Mouse (Mus musculus): ENCODE results near the gene Ocln. TPM values are rescaled to one million over a fixed set of nuclear protein-coding genes. Genes with fewer than 3 reads are reported as not detected.
A peak's percentile ranks its signal among the peaks of the same experiment; 100 is the strongest.
"Not testable (repeated sequence)": the region's sequence is repeated elsewhere in the genome, so short reads cannot be mapped to it uniquely, and the experiment has no call there.

Ocln gene
- polyA plus RNA-seq, 1 experiment: 8.3 TPM

DNA sequence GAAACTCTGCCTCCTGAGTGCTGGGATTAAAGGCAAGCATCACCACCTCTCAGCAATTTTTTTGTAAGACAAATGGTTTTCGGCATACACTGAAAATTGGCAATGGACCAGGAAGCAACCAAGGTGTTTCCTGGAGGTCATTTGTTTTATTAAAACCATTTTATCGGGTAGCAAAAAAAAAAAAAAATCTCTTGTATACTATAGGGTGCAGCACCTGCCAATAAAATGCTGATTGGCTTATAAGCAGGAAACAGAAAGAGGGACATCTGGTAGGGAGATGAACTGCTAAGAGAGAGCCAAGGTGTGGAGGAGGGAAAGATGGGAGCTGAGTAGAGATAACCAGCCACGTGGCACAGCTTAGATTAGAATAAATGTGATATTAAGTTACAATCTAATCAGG is 7.0 kb downstream of the Ocln start:
- no peak for DNase-seq (ENCODE audit: extremely low spot score in 1 of 2, low spot score in 1 of 2)

DNA sequence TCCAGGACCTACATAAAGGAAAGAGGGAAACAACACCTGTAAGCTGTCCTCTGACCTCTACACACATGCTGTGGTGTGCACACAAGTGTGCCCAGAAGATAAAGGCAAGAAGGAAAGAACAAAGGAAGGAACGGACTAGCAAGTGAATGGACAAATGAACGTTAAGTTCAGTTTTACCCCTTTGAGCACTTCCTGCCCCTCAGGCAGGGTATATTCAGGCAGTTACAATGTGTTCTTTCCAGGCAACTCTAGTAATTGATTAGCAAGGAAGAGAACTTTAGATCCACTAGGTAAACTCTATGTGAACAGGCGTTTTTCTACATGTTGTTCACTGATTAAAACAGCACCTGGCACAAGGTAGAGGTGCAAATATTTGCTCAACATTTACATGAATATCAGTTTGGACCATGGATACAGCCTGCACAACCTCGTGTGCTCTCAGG is 8.3 kb downstream of the Ocln start:
- DNase-seq (ENCODE audit: extremely low spot score in 1 of 2, low spot score in 1 of 2): no peak

DNA sequence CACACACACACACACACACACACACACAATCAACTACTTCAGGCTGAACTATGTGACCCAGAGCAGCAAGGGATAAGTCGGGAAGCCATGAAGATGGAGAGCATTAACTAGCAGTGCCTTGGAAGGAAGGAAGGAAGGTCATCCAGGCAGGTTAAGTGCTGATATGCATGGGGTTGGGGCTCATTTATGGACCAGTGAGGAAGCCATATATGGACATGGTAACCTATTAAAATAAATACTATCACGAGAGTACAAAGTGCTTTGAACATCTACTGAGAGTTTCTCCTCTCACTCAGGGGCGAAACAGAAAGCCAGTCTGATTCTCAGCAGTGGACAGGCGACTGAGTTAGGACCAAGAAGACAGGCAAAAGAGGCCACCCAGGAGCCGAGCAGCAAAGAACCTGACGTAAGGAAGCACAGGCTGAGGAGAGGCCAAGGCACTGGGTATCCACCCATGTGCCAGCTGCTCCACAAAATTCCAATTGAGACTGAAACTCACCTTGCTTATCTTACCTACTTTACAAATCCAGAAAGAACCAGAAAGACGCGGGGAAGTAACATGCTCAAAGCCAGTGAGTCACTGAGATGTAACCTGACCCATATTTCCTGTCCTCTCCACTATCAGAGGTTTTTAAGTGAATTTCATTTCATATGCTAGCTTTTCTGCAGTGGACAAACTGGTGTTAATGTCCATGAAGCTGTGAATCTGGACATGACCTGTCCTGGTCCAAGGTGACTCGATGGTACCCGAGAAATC is 9.3 kb downstream of the Ocln start:
- no peak for DNase-seq (ENCODE audit: extremely low spot score in 1 of 2, low spot score in 1 of 2)

DNA sequence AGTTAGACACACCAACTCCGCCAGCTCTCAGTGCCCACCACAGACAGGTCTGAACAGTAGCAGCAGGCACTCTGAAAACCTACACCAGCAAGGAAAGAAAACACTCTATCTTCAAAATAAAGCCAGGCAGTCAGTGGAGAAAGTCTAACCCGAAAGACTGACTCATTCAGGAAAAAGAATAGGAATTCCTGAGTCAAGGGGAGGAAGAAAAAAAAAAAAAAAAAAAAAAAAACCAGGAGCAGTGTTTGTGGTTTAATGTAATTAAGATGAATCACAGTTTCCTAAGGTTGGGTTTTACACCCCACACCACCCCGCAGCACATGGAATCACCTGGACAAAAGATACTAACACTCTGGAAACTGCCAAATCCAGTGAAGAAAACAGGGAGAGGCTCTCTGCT is 16.4 kb downstream of the Ocln start:
- no peak for DNase-seq (ENCODE audit: extremely low spot score in 1 of 2, low spot score in 1 of 2)

DNA sequence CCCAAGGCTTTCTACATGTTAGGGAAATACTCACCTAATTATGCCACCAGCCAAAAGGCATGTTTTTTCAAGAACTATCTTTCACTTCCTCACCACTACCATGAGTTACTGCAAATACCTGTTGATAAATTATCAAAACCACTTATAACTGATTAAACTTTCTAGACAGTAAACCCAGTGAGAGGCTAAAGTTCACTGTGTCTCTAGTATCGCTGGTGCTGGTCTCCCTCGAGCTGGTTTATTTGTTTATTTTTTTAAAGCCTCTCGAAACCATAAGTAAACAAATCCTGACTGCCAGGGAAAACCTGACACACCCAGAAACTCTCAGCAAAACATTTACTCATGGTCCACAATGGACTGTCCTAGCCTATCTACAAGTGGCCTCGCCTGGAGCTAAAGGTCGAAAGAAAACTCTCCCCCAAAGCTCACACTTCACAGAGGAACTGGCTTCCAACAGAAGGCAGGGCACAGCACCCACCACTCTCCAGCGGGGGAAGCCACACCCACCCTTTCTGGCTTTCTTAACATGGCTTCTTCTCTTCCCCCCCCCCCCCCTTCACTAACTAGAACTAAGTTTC is 19.6 kb downstream of the Ocln start:
- no peak for DNase-seq (ENCODE audit: extremely low spot score in 1 of 2, low spot score in 1 of 2)

DNA sequence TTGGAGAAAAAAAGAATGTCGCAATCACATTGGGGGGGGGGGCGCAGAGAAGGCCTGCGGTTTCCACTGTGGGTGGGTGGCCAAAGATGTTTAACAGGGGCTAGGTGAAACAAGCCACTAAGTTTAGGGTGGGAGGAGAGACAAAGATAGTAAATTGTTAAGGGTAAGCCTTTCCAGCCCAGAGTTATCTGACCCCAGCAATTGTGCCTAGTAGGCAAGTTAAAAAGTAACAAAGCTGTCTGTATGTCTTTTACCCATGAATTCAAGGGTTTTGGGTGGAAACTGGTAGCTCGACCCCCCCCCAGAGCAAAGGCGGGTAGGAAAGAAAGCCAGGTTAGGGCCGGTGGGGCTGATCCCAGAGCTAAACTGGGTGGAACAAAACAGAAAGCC is 25.9 kb downstream of the Ocln start:
- no peak for DNase-seq (ENCODE audit: extremely low spot score in 1 of 2, low spot score in 1 of 2)

DNA sequence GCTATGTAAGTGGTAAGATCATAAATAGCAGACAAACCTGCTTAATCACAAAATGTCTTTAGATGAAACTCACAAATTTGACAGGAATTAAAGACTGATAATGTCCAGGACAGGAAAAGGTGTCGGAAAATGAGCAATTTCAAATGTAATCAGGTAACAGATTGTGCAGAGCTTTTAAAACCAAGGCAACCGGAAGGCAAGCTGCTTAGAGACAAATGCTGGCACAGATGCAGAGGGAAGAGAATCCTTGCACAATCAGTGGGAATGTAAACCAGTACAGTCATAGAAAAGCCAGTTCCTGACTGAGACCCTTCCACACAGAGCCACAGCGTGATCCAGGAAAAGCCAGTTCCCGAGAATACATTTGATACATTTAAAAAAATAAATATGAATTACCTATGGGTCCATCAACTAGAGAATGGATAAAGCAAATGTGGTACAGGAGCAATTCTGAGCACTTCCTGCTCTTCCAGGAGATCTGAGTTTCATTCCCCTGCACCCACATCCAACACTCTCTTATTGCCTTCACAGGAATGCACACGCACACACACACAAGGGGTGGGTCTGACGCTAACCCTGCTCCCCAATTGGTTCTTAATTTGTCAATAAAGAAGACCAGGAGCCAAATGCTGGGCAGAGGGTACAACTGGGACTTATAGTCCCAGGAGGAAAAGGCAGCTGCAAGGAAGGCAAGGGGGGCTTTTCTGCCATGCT is 26.4 kb downstream of the Ocln start:
- peak in 1 of 2 experiments; percentile 15 for DNase-seq (ENCODE audit: extremely low spot score in 1 of 2, low spot score in 1 of 2)

DNA sequence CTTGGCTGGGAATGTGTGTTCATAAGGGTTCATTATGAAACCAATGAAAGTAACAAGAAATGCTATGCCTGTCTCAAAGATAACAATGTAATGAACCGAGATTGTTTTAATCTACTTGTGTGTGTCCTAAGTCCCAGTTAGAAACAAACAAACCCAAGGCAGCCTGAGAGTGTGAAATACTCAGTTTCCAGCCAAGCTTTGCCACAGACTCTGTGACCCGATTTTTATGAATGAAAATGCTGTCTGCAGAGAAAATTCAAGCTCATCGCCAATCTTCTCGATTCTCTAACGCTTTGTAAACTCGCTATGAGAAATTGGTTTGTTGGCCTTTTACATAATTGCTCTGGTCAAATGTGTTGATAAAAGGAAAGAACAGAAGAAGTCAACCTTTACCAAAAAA is 27.6 kb downstream of the Ocln start:
- DNase-seq (ENCODE audit: extremely low spot score in 1 of 2, low spot score in 1 of 2): peak in 1 of 2 experiments; percentile 9

DNA sequence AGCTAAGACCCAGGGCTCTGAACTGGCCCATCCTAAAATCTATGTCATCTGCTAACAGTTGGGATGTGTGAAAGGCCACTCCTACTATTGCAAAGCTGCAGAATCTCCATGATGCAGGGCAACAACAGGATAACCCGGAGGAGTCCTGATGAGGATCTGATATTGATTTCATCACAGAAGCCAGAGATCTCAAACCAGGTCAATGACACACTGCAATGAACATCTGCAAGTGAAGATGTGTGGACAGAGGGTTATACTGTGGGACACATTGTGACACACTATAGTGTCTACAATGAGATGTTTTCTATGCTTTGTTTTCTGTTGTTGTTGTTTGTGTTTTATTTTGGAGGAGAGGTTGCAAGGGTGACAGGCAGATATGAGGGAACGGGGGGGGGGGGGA is 28.8 kb downstream of the Ocln start:
- DNase-seq (ENCODE audit: extremely low spot score in 1 of 2, low spot score in 1 of 2): no peak

DNA sequence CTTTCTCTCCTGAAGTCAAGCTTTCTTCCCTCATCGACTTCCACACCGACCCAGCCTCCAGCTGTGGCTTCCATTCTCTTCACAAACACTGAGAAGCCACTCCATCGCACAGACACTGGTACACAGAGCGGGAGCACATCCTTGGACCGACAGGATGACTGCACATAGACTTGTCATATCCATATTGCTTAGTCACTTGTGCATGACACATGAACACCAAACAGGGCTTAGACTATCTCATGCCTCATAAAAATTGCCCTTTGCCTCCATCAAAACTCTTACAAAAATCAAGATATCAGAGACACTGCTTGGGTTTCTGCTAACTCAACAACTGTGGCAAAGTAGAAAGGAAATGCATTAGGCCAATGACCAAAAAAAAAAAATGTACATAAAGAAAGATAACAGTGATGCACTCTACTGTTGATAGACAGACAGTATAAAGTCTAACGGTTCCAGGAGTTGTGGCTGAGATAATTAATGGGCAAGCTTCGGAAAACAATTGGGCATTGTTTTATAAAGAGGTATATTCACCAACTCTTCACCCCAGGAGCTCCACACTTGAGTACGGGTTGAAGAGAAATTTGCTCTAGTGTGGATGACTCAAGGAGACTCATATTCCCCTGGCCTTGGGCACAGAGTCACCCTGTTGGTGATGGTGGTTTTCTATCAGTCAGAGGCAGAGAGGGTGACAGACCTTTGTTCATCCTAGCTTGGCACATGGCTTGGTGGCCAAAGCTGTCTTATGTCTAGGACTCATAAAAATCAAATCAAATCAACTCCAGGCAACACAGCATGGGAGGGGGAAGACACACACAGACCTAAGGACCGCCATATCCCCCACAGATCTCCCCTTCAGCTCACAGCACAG is 30.6 kb downstream of the Ocln start:
- no peak for DNase-seq (ENCODE audit: extremely low spot score in 1 of 2, low spot score in 1 of 2)

DNA sequence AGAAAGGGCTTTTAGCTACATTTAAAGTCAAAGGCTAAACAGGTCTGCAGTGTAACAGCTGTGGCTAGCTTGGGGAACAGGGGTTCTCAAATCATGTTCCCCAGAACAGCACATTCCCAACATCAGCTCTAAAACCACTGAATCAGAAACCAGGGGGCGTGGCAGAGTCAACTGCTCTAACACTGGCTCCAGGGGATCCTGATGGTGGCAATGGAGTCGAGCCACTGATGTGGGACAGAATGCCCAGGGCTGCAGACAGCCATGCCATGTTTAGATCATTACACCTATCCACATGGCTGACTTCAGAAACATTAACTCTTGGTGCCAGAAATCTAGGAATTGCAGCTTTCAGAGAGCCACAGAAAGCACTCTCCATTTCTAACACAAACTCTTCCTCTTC is 33.4 kb downstream of the Ocln start:
- no peak for DNase-seq (ENCODE audit: extremely low spot score in 1 of 2, low spot score in 1 of 2)

DNA sequence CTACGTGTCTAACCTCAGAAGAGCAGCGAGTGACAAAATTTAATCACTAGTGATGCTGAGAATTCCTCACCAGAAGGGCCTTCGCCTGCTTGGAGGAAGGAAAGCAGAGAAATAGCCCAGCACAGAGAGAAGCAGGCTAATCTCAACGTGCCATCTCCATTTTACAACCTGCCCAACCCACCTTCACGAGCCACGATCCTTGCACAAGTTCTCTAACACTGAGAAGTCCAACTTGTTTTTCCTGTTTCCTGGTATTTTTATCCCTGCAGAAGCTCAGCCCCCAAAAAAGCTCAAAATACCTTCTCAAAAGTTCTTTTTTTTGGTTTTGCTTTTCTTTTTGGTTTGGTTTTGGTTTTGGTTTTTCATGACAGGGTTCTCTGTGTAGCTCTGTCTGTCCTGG is 34.3 kb downstream of the Ocln start:
- DNase-seq (ENCODE audit: extremely low spot score in 1 of 2, low spot score in 1 of 2): no peak

DNA sequence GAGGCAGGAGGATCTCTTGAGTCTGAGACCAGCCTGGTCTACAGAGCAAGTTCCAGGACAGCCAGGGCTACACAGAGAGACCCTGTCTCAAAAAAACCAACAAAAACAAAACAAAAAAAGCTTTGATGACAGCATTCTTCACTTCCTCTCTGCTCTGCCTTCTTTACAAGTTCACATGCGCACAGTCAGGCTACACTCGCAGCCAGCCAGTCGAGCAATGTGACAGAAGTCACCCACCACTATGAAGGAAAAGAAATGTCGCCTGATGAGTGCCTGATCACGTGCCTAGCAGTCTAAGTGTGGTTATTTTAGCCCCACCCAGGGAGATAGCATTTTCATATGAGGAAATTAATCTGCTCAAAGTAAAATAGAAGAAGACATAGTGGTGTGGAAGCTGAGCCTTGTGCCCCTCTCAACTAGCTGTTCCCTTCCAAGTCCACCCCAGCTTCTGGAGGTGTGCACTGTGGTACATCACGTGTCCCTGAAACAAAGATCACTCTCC is 34.8 kb downstream of the Ocln start:
- DNase-seq (ENCODE audit: extremely low spot score in 1 of 2, low spot score in 1 of 2): no peak

DNA sequence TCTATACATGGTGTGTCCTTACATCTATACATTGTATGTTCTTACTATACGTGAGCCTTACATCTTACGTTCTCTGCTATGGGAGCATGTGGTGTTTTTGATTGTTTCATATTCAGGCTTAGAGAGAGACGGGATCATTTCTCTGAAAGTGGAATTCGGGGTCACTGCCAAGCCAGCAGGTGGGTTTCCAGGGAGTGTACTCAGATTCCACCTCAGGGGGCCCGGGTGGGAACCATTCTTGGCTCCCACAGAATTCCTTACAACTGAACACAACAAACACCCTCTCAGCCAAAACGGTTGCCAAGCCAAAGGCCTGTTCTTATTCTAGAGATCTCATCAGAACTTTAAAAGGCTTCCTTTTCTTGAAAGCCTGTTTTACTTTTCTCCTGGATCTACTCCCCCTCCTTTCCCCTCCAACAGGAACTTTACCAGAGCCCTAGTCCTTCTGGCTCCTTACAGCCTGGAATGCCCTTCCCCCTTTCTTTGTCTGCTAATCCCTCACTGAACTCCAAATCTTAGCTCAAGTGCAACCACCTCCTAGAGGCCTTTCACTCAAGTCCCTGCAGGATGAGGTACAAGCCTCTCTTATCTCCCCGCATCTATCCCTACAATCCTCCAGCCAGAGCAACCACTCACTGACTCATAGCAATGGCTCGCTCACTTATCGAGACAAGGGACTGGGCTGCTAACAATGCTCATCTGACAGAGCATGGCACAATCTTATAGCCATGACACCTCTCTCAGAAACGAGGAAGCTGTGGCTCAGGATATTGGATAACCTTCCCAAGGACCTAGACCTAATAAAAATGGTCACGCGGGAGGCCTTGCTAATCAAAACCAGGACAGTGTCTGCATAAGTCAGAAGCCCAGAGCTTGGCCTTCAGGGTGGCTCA is 36.1 kb downstream of the Ocln start:
- no peak for DNase-seq (ENCODE audit: extremely low spot score in 1 of 2, low spot score in 1 of 2)

DNA sequence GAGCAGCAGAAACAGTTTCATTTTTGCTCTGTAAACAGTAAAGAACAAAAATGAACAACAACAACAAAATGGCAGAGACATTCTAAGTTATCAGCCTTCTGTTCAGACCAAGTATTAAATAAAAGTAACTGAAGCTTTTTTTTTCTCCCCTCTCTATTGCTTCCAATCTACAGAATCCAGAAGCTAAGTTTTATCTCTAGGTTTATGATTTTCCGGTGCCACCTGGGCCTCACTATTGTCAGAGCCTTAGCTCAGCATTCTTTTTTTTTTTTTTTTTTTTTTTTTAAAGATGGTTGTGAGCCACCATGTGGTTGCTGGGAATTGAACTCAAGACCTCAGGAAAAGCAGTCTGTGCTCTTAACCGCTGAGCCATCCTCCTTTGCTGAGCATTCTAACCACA is 39.7 kb downstream of the Ocln start:
- DNase-seq (ENCODE audit: extremely low spot score in 1 of 2, low spot score in 1 of 2): no peak

DNA sequence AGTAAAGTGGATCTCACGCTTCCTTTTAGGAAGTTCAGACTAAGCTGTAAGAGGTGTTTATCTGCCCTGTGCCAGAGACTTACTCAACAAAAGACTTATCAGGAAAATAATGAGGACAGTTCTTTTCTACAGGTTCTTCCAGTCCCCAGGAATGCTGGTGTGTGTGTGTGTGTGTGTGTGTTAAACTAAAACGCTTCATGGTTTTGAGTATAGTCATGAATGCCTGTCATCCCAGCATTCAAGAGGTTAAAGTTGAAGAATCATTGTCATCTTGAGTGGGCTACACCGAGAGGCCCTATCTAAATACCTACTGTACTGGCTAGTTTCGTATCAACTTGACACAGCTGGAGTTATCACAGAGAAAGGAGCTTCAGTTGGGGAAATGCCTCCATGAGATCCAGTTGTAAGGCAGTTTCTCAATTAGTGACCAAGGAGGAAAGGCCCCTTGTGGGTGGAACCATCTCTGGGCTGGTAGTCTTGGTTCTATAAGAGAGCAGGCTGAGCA is 40.6 kb downstream of the Ocln start:
- DNase-seq (ENCODE audit: extremely low spot score in 1 of 2, low spot score in 1 of 2): no peak

DNA sequence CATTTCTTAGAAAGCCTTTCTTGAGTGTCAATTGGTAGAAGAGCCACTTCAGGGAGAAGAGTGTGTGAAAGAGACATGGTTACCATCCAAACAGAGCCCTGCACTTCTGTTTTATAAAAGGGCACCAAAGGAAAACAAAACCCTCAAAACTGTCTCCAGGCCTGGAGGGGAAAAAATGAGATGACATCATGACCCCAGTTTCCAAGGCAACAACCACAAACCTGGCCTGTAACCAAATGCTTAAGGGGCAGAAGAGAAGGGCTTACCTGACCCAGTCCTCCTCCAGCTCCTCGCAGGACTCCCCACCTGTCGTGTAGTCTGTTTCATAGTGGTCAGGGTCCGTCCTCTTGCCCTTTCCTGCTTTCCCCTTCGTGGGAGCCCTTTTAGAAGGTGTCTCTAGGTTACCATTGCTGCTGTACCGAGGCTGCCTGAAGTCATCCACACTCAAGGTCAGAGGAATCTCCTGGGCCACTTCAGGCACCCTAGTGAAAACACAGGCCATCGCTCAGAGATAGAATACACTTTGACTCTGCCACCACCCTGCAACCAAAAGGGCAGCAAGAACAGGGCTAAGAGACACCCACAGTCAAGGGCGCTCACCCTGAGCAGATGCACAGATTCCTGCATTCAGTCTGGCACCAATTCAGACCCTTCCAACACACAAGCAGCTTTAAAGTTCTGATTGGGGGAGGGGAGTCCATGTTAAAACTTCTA is 41.2 kb downstream of the Ocln start:
- DNase-seq (ENCODE audit: extremely low spot score in 1 of 2, low spot score in 1 of 2): no peak

DNA sequence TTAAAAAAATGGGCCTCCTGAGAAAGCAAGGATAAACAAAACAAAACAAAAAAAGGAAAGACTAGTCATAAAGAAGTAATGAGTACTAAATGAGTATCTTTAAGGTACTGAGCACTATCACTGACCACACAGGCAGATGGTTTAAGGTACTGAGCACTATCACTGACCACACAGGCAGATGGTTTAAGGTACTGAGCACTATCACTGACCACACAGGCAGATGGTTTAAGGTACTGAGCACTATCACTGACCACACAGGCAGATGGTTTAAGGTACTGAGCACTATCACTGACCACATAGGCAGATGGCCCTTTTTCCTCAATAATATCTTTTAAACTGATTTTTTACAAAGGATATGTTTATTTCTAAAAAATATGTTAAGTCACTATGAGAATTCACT is 52.9 kb downstream of the Ocln start:
- not testable (repeated sequence) for DNase-seq (ENCODE audit: extremely low spot score in 1 of 2, low spot score in 1 of 2)

DNA sequence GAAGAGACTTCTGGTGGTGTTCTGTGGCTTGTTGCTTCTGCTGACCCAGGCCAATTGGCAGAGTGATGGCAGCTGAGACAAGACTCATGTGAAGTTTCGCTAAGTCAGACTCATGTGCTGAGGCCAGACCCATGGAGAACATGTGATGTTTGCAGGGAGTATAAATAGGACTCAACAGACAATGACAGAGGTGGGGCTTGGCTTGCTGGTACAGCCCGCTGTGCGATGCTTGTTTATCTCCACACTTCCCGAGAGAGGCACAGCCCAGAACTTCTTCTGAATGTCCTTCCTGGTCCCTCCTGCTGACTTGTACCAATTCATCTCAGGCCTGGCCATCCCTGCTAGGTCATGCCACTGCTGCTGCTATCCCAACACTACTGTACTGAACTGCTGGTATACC is 57.2 kb downstream of the Ocln start:
- no peak for DNase-seq (ENCODE audit: extremely low spot score in 1 of 2, low spot score in 1 of 2)
